Mouse (Mus musculus) E14TG2a.4 (cell line): ENCODE data around the gene Smarcb1.

Source experiments
- H3K27me3 ChIP-seq: 2 replicates; pipeline ENCODE4 v1.6.1; 2014; ENCODE audit warnings: low read length, control low read depth; ENCODE audit not compliant: insufficient read depth
- H3K36me3 ChIP-seq: 2 replicates; pipeline ENCODE4 v1.6.1; 2014; ENCODE audit warnings: low read length, control low read depth; ENCODE audit not compliant: insufficient read depth
- H3K4me1 ChIP-seq: replicated peaks from 2 replicates; pipeline ENCODE4 v1.6.1; 2014; ENCODE audit warnings: low read depth, low read length, control low read depth
- H3K4me3 ChIP-seq: replicated peaks from 2 replicates; pipeline ENCODE4 v1.5.1; 2014; ENCODE audit warnings: mild to moderate bottlenecking, low read length
- H3K9me3 ChIP-seq: 2 replicates; pipeline ENCODE4 v1.6.1; 2014; ENCODE audit warnings: low read length, control low read depth
- CTCF ChIP-seq: conservative IDR thresholded peaks from 2 replicates; pipeline ENCODE4 v1.5.1; 2014; ENCODE audit warnings: low read length
- NANOG ChIP-seq: IDR thresholded peaks from 2 replicates; pipeline ENCODE4 v1.6.1; 2014; ENCODE audit warnings: borderline replicate concordance, low read length, mixed read lengths
- POU5F1 ChIP-seq: IDR thresholded peaks from 2 replicates; pipeline ENCODE4 v1.6.1; 2014; ENCODE audit warnings: low read length, borderline replicate concordance

Smarcb1 gene

DNA sequence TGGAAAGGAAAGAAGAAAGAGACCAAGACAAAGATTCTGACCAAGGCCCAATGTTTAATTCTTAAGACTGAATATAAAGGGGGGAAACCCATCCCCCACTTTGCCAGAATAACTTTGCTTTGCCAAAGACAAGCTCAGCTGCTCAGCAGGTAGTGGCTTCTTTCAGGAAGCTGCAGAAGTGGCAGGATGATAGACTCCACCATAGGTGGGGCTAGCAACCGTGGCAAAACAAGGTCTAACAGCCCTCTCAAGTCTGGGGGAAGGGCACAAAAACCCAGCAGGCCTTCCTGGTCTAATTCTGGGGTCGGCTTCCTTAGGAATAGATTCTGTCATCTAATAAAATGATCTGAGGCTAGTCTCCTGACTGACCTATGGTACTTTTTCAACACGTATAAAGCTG is 73.0 kb downstream of the Smarcb1 start:
- TF ChIP-seq CTCF, result no peak
- TF ChIP-seq POU5F1, result no peak
- no peak for TF ChIP-seq NANOG
- no peaks in the 10 kb centered on the region for H3K36me3 ChIP-seq

More for the DNA sequence above, 73.0 kb downstream of the Smarcb1 start:
- Histone ChIP-seq H3K27me3 (no peaks in the 10 kb centered on the region), H3K9me3 (no peaks in the 10 kb centered on the region), H3K4me3 (no peak overlapping the region; the same call in 1 of the 2 replicates), H3K4me1 (peaks cover 86% of the 10 kb centered on the region)
